Mouse (Mus musculus): ENCODE measurements around the gene Il13ra1. TPM values are rescaled to one million over a fixed set of nuclear protein-coding genes. Genes with fewer than 3 reads are reported as not detected.

The Il13ra1 gene
- total RNA-seq (2012; rRNA removed): not detected in 2 replicates
- not detected for polyA plus RNA-seq (2012; ENCODE audit: insufficient read depth in 1 of 2, insufficient read length in 2 of 2, low read depth in 1 of 2, low replicate concordance in 2 of 2, missing spikeins in 1 of 2)

DNA sequence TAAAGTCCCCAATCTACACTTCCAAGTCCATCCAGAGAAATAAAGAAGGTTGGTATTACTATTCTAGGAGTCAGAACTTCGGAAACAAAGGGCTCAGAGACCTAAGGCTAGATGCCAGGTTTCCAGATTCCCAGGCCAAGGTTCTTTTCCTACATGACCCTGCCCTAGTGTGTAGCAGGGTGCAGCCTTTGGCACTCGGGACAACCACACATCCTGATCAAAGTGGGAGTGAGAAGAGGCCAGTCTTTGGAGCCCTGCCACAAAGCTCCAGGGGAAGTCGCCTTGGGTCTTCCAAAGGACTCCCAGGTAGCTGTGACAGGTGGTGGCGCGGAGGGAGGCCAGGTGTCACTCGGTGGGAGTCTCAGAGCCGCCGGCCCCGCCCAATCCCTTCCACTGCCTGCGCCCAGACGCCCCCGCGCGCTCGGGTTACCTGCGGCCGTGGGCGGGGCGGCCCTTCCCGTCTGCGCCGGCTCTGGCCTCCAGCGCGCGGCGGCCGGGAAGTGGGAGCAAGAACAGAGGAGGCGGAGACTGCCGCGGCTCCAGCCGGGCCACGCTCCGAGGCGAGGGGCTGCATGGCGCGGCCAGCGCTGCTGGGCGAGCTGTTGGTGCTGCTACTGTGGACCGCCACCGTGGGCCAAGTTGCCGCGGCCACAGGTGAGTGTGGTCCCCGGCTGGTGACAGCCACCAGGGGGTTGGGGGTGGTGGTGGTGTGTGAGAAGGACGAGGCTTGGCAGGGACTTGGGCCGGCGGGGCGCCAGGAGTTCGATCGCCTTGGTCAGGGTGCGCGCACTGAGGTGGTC, at the start of gene Il13ra1:
Gene Il13ra1, plus strand, starts transcription at position 489 of the 800 bp plus-strand sequence.
- TF ChIP-seq TCF12 (IDR thresholded peaks at IDR 0.05; ENCODE audit: low read depth, low read length): no peak
- no peak for TF ChIP-seq NELFE (IDR thresholded peaks at IDR 0.05; ENCODE audit: low read depth, low read length)
- TF ChIP-seq NRF1 (IDR thresholded peaks at IDR 0.05; ENCODE audit: insufficient read depth, low read depth, low read length, poor library complexity, severe bottlenecking): no peak
- TF ChIP-seq MYC (IDR thresholded peaks at IDR 0.05; ENCODE audit: low read depth, low read length): no peak
- TF ChIP-seq CHD2 (IDR thresholded peaks at IDR 0.05; ENCODE audit: low read length): no peak
- TF ChIP-seq USF2 (IDR thresholded peaks at IDR 0.05; ENCODE audit: borderline replicate concordance in 1 of 2, insufficient read depth in 1 of 2, low read depth in 1 of 2, low read length in 2 of 2): no peak
- no peak for TF ChIP-seq MAX (IDR thresholded peaks at IDR 0.05; ENCODE audit: low read length)
- TF ChIP-seq CHD1 (IDR thresholded peaks at IDR 0.05; ENCODE audit: low read depth, low read length): no peak
- TF ChIP-seq POLR2AphosphoS5 (IDR thresholded peaks at IDR 0.05; ENCODE audit: borderline replicate concordance, low read depth, low read length): no peak
- no peak for TF ChIP-seq BHLHE40 (IDR thresholded peaks at IDR 0.05; ENCODE audit: borderline replicate concordance, low read depth, low read length)
- TF ChIP-seq TAL1 (IDR thresholded peaks at IDR 0.05; ENCODE audit: low read length): no peak
- no peak for TF ChIP-seq TBP (IDR thresholded peaks at IDR 0.05; ENCODE audit: low read depth, low read length)
- TF ChIP-seq MAFK (IDR thresholded peaks at IDR 0.05; ENCODE audit: borderline replicate concordance, low read depth, low read length): no peak
- no peak for TF ChIP-seq ZC3H11A (IDR thresholded peaks at IDR 0.05; ENCODE audit: low read depth, low read length)
- H3K79me2 ChIP-seq (ENCODE audit: control insufficient read depth, insufficient read depth, low read length, poor library complexity): no peaks in the 10 kb centered on the region
- H3K27me3 ChIP-seq (ENCODE audit: control insufficient read depth in 1 of 2, insufficient read depth in 2 of 2, low read length in 2 of 2): no peaks in the 10 kb centered on the region
- no peaks in the 10 kb centered on the region for H3K9me3 ChIP-seq (replicated peaks; ENCODE audit: insufficient read depth, low read length)
- no peak within 1 kb of the TSS for H3K4me3 ChIP-seq (ENCODE audit: control insufficient read depth in 1 of 2, insufficient read depth in 1 of 2, low read depth in 2 of 2, low read length in 2 of 2)
- H3K36me3 ChIP-seq (ENCODE audit: control insufficient read depth in 1 of 2, insufficient read depth in 2 of 2, low read length in 2 of 2): no peaks in the 10 kb centered on the region
- no peak within 1 kb of the TSS for H3K9ac ChIP-seq (ENCODE audit: control insufficient read depth, low read depth, low read length, poor library complexity, severe bottlenecking)
- H3K27ac ChIP-seq (ENCODE audit: control insufficient read depth, low read depth, low read length): no peak within 1 kb of the TSS
- no peak for DNase-seq (ENCODE audit: low read depth, low spot score)
- no peaks in the 10 kb centered on the region; a peak in 1 of 4 replicates for H3K4me1 ChIP-seq (ENCODE audit: control insufficient read depth in 1 of 2, insufficient read depth in 2 of 2, low read length in 2 of 2)

DNA sequence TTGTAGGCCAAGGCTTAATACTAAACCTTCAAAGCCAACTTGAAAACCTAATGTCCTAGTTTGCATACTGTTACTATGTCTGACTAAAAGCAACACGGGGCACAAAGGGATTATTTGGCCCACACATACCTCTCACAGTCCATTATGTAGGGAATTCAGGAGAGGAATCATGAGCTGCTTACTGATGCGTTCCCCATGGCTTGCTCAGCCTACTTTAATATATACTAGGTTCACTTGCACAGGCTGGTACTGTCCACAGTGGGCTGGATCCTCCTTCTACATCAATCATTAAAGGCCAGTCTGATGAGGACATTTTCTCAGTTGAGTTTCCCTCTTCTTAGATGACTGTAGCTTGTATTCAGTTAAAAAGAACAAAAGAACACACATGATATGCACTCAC, 37.9 kb upstream of the Il13ra1 start:
- no peak for DNase-seq (ENCODE audit: low read depth, low spot score)

More for the DNA sequence above, 37.9 kb upstream of the Il13ra1 start:
- H3K79me2 ChIP-seq (ENCODE audit: control insufficient read depth, insufficient read depth, low read length, poor library complexity): no peaks in the 10 kb centered on the region
- H3K27me3 ChIP-seq (ENCODE audit: control insufficient read depth in 1 of 2, insufficient read depth in 2 of 2, low read length in 2 of 2): no peaks in the 10 kb centered on the region
- no peak for TF ChIP-seq EP300 (IDR thresholded peaks at IDR 0.05; ENCODE audit: low read depth in 1 of 2, low read length in 2 of 2)
- no peak for TF ChIP-seq MAX (IDR thresholded peaks at IDR 0.05; ENCODE audit: low read length)
- no peak for TF ChIP-seq ETS1 (IDR thresholded peaks at IDR 0.05; ENCODE audit: low read depth, low read length)
- TF ChIP-seq SMC3 (IDR thresholded peaks at IDR 0.05; ENCODE audit: low read depth, low read length): no peak
- no peak for TF ChIP-seq ZKSCAN1 (IDR thresholded peaks at IDR 0.05; ENCODE audit: low read depth, low read length)
- TF ChIP-seq CHD2 (IDR thresholded peaks at IDR 0.05; ENCODE audit: low read length): no peak
- TF ChIP-seq POLR2AphosphoS2 (IDR thresholded peaks at IDR 0.05; ENCODE audit: low read length): no peak
- TF ChIP-seq RAD21 (IDR thresholded peaks at IDR 0.05; ENCODE audit: low read depth, low read length): no peak
- no peak for TF ChIP-seq TAL1 (IDR thresholded peaks at IDR 0.05; ENCODE audit: low read length)
- TF ChIP-seq CTCF (IDR thresholded peaks at IDR 0.05 in 2 of 3, conservative IDR thresholded peaks at IDR 0.05 in 1 of 3; ENCODE audit: control insufficient read depth in 1 of 3, insufficient read depth in 1 of 3, low read depth in 2 of 3, low read length in 3 of 3, poor library complexity in 1 of 3, severe bottlenecking in 1 of 3): no peak
- no peak for TF ChIP-seq ELF1 (IDR thresholded peaks at IDR 0.05; ENCODE audit: low read depth, low read length)
- TF ChIP-seq ZNF384 (IDR thresholded peaks at IDR 0.05; ENCODE audit: low read depth, low read length): no peak
- no peak for TF ChIP-seq BHLHE40 (IDR thresholded peaks at IDR 0.05; ENCODE audit: borderline replicate concordance, low read depth, low read length)
- no peaks in the 10 kb centered on the region for H3K4me1 ChIP-seq (ENCODE audit: control insufficient read depth in 1 of 2, insufficient read depth in 2 of 2, low read length in 2 of 2)
- H3K27ac ChIP-seq (ENCODE audit: control insufficient read depth, low read depth, low read length): no peak overlapping the region
- H3K9me3 ChIP-seq (replicated peaks; ENCODE audit: insufficient read depth, low read length): no peaks in the 10 kb centered on the region
- H3K9ac ChIP-seq (ENCODE audit: control insufficient read depth, low read depth, low read length, poor library complexity, severe bottlenecking): no peak overlapping the region
- H3K36me3 ChIP-seq (ENCODE audit: control insufficient read depth in 1 of 2, insufficient read depth in 2 of 2, low read length in 2 of 2): no peaks in the 10 kb centered on the region
- H3K4me3 ChIP-seq (ENCODE audit: control insufficient read depth in 1 of 2, insufficient read depth in 1 of 2, low read depth in 2 of 2, low read length in 2 of 2): no peak overlapping the region

All from MEL (cell line).